Mouse (Mus musculus) myocyte (in vitro differentiated cells): ENCODE data around the gene Prdm1. TPM values are rescaled to one million over a fixed set of nuclear protein-coding genes. Genes with fewer than 3 reads are reported as not detected.

Experiments used
- H3K27me3 ChIP-seq: one replicate; pipeline ENCODE4 v1.6.1; 2011; ENCODE audit not compliant: control insufficient read depth, insufficient read depth, insufficient read length
- H3K36me3 ChIP-seq: one replicate; pipeline ENCODE4 v1.6.1; 2011; ENCODE audit not compliant: control insufficient read depth, insufficient read depth
- H3K4me2 ChIP-seq: one replicate; pipeline ENCODE4 v1.6.1; 2011; ENCODE audit warnings: low read depth, control low read depth
- H3K4me3 ChIP-seq: one replicate; pipeline ENCODE4 v1.5.1; 2011; ENCODE audit warnings: mild to moderate bottlenecking, control low read depth, moderate library complexity
- H3K79me2 ChIP-seq: one replicate; pipeline ENCODE4 v1.6.1; 2011; ENCODE audit not compliant: control insufficient read depth, insufficient read depth
- H3ac ChIP-seq: one replicate; pipeline ENCODE4 v1.6.1; 2011; ENCODE audit not compliant: control insufficient read depth, insufficient read length
- CEBPB ChIP-seq: IDR thresholded peaks from 2 replicates; pipeline ENCODE4 v1.6.1; 2011; ENCODE audit warnings: mild to moderate bottlenecking, moderate library complexity; ENCODE audit not compliant: poor library complexity, insufficient read depth, severe bottlenecking
- E2F4 ChIP-seq: IDR thresholded peaks from one replicate; pipeline ENCODE4 v1.6.1; 2011; ENCODE audit warnings: mild to moderate bottlenecking, control low read depth, moderate library complexity; ENCODE audit not compliant: insufficient read depth
- MAX ChIP-seq: IDR thresholded peaks from one replicate; pipeline ENCODE4 v1.6.1; 2011; ENCODE audit warnings: low read depth, mild to moderate bottlenecking, control low read depth
- MYOD1 ChIP-seq, 3 experiments: IDR thresholded peaks; one replicate each; pipeline ENCODE4 v1.6.1; 2011; ENCODE audit warnings: control low read depth in 2 of 3, low read depth in 2 of 3, mild to moderate bottlenecking in 2 of 3, moderate library complexity in 1 of 3; ENCODE audit not compliant: insufficient read length in 2 of 3, control insufficient read depth in 1 of 3
- MYOG ChIP-seq, 3 experiments: IDR thresholded peaks; one replicate each; pipeline ENCODE4 v1.6.1; 2011; ENCODE audit warnings: control low read depth in 2 of 3, low read depth in 2 of 3, mild to moderate bottlenecking in 2 of 3; ENCODE audit not compliant: insufficient read length in 2 of 3, control insufficient read depth in 1 of 3, insufficient read depth in 1 of 3
- POLR2A ChIP-seq: IDR thresholded peaks from one replicate; pipeline ENCODE4 v1.6.1; 2011; ENCODE audit warnings: low read depth, mild to moderate bottlenecking, control low read depth, moderate library complexity; ENCODE audit not compliant: insufficient read length
- POLR2AphosphoS2 ChIP-seq: IDR thresholded peaks from one replicate; pipeline ENCODE4 v1.6.1; 2011; ENCODE audit warnings: low read depth, control low read depth; ENCODE audit not compliant: insufficient read length
- REST ChIP-seq: IDR thresholded peaks from one replicate; pipeline ENCODE4 v1.6.1; 2011; ENCODE audit warnings: mild to moderate bottlenecking, control low read depth, moderate library complexity; ENCODE audit not compliant: insufficient read depth, insufficient read length
- SRF ChIP-seq: IDR thresholded peaks from one replicate; pipeline ENCODE4 v1.6.1; 2011; ENCODE audit warnings: low read depth; ENCODE audit not compliant: control insufficient read depth, insufficient read length
- TCF12 ChIP-seq: IDR thresholded peaks from one replicate; pipeline ENCODE4 v1.6.1; 2011; ENCODE audit warnings: mild to moderate bottlenecking, control low read depth; ENCODE audit not compliant: poor library complexity, insufficient read depth, severe bottlenecking
- TCF3 ChIP-seq: IDR thresholded peaks from one replicate; pipeline ENCODE4 v1.6.1; 2011; ENCODE audit warnings: low read depth, control low read depth; ENCODE audit not compliant: insufficient read length
- USF1 ChIP-seq: IDR thresholded peaks from one replicate; pipeline ENCODE4 v1.6.1; 2011; ENCODE audit warnings: low read depth, mild to moderate bottlenecking, control low read depth, moderate library complexity
- polyA plus RNA-seq: library from polyadenylated mRNA; unstranded; fragments of >200 nt; fragmentation: generic; extraction: Trizol; gene quantifications from one replicate; pipeline ENCODE4 v1.2.1, GENCODE M21; 2012; ENCODE audit warnings: missing spikeins

Gene Prdm1
- polyA plus RNA-seq, result 0.28 TPM

DNA sequence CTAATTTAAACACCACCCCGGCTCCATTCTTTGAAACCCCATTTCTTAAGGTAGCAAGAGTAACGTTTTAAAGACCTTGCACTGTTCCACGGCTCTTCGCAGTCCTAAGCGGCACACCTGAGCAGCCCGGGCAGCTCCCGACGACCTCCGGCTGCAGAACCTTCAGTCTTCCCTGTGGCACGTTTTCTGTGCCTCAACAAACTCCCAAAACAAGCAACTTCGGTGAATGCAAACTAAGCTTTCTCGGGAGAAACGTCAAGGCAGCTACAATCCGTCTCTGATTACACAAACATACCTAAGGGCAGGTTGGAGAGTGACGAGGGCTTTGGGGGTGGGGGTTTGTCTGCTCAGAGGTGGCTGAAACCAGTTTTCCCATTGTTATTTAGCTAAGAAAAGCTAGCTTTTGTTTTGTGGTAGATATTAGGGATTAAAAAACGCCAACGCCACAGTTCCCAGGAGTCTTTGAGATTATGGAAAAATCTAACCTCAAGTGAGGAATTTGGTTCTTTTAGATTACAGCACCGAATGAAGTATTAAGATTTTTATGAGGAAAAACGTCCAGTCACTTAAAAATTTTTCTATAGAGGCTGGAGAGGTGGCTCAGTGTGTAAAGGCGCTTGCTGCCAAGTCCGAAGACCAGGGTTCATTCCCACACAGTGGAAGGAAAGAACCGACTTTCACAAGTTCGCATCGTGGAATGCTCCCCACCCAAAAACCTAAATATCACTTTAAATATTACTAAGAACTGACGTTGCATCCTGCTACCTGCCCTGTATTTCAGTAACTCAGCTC, at the start of gene Prdm1:
Prdm1 (minus strand) TSS at position 211 of the 792 bp plus-strand sequence.
- Histone ChIP-seq H3K4me2 (peak within 1 kb of the TSS; percentile 96), H3K27me3 (no peaks in the 10 kb centered on the region), H3ac (peak within 1 kb of the TSS; percentile 33), H3K4me3 (peak within 1 kb of the TSS; percentile 68), H3K79me2 (no peaks in the 10 kb centered on the region), H3K36me3 (no peaks in the 10 kb centered on the region)
- TF ChIP-seq SRF, result no peak
- TF ChIP-seq TCF3, result no peak
- TF ChIP-seq USF1, result no peak
- TF ChIP-seq CEBPB, result no peak

DNA sequence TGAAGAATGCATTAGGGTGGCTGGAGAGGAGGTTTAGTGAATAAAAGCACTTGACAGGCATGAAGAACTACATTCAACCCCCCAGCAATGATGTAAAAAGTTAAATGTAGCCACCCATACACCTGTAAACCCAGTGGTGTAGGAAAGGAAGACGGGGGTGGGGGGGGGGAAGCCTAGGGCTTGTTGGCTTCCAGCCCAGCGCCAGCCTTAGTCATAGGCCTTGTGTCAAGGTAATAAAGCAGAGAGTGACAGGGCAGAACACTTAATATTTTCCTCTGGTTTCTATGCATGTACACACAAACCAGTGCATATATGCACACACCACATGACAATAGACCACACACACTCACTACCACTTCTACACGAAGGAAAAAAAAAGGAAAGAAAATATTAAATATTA, 37.7 kb upstream of the Prdm1 start:
- Histone ChIP-seq H3K79me2 (no peaks in the 10 kb centered on the region), H3K4me3 (no peak overlapping the region), H3K27me3 (no peaks in the 10 kb centered on the region), H3K4me2 (no peak overlapping the region), H3ac (no peak overlapping the region), H3K36me3 (no peaks in the 10 kb centered on the region)
- TF ChIP-seq CEBPB (no peak), MYOD1 (IDR thresholded peaks at IDR 0.05; ENCODE audit: control insufficient read depth in 1 of 3, insufficient read length in 2 of 3, low read depth in 2 of 3) (no peak), MYOG (IDR thresholded peaks at IDR 0.05; ENCODE audit: control insufficient read depth in 1 of 3, insufficient read depth in 1 of 3, insufficient read length in 2 of 3, low read depth in 2 of 3) (no peak)

DNA sequence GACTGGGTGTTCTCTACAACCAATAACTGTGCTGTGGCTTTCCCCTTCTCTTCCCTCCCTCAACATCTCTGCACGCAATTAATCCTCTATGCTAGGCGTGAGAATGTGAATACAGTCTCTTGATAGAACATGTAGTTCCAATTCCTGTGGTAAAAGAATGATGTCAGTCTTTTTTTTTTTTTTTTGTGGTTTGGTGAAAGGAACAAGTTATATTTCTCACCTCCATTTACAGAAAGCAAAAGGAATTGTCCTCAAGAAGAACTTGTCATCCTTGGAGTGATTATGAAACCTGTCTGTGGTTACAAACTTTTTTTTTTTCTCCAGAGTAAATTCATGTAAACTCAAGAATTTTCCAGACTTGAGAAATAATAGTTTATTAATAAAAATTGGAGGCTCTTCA, 36.8 kb upstream of the Prdm1 start:
- no peaks in the 10 kb centered on the region for H3K27me3 ChIP-seq
- H3K79me2 ChIP-seq, result no peaks in the 10 kb centered on the region
- TF ChIP-seq CEBPB, result no peak
- TF ChIP-seq MYOG (IDR thresholded peaks at IDR 0.05; ENCODE audit: control insufficient read depth in 1 of 3, insufficient read depth in 1 of 3, insufficient read length in 2 of 3, low read depth in 2 of 3), result no peak
- no peak for TF ChIP-seq MAX
- TF ChIP-seq SRF, result no peak
- no peak for TF ChIP-seq TCF3
- no peak for TF ChIP-seq TCF12
- no peak for TF ChIP-seq REST
- no peak for TF ChIP-seq POLR2A
- TF ChIP-seq POLR2AphosphoS2, result no peak
- no peak for TF ChIP-seq E2F4
- no peak for TF ChIP-seq USF1
- TF ChIP-seq MYOD1 (IDR thresholded peaks at IDR 0.05; ENCODE audit: control insufficient read depth in 1 of 3, insufficient read length in 2 of 3, low read depth in 2 of 3), result no peak
- H3K4me2 ChIP-seq, result no peak overlapping the region
- H3K36me3 ChIP-seq, result no peaks in the 10 kb centered on the region
- no peak overlapping the region for H3K4me3 ChIP-seq
- H3ac ChIP-seq, result no peak overlapping the region

DNA sequence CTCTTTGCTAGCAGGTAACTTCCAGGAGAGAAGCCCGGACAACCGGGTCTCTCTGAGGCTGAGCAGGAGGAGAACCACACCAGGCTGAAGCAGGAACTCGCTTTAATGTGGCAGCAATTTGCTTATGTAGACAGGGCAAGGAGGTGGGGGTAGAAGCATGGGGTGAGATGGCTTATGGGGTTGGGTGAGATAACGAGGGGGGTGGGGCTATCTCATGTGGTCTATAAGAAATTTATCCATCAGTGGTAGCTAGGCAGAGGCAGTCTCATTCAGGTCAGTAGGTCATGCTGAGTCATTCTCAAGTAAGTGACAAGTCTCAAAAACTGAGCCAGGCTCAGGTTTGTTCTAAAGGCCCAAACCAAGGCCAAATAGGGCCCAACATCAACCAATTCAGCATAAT, 28.5 kb upstream of the Prdm1 start:
- Histone ChIP-seq H3K27me3 (no peaks in the 10 kb centered on the region), H3K79me2 (no peaks in the 10 kb centered on the region), H3K36me3 (no peaks in the 10 kb centered on the region), H3K4me3 (no peak overlapping the region), H3K4me2 (no peak overlapping the region), H3ac (no peak overlapping the region)
- TF ChIP-seq MYOD1 (IDR thresholded peaks at IDR 0.05; ENCODE audit: control insufficient read depth in 1 of 3, insufficient read length in 2 of 3, low read depth in 2 of 3) (no peak), MYOG (IDR thresholded peaks at IDR 0.05; ENCODE audit: control insufficient read depth in 1 of 3, insufficient read depth in 1 of 3, insufficient read length in 2 of 3, low read depth in 2 of 3) (no peak), MAX (no peak), REST (no peak), TCF3 (no peak), TCF12 (no peak), E2F4 (no peak), USF1 (no peak), POLR2A (no peak), POLR2AphosphoS2 (no peak), SRF (no peak), CEBPB (no peak)

DNA sequence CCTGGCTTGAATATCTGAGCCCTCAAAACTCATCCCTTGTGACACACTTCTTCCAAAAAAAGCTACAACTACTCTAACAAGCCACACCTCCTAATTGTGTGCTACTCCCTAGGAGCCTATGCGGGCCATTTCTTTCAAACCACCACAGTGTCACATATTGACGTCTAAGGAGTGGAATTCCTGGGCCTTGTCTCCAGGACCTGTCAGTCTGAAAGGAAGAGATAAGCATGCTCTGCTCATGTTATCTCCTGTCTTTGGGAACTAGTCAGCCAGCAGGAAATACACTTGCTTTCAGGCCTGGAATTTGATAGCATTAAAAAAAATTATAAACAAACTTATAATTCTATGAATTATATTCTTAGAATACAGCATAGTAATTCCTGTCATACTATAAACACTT, 27.0 kb upstream of the Prdm1 start:
- no peak for TF ChIP-seq USF1
- TF ChIP-seq E2F4, result no peak
- no peak for TF ChIP-seq REST
- no peak for TF ChIP-seq MYOD1 (IDR thresholded peaks at IDR 0.05; ENCODE audit: control insufficient read depth in 1 of 3, insufficient read length in 2 of 3, low read depth in 2 of 3)
- TF ChIP-seq MAX, result no peak
- no peak for TF ChIP-seq SRF
- no peak for TF ChIP-seq CEBPB
- TF ChIP-seq POLR2A, result no peak
- no peak for TF ChIP-seq TCF12
- no peak for TF ChIP-seq POLR2AphosphoS2
- TF ChIP-seq MYOG (IDR thresholded peaks at IDR 0.05; ENCODE audit: control insufficient read depth in 1 of 3, insufficient read depth in 1 of 3, insufficient read length in 2 of 3, low read depth in 2 of 3), result no peak
- TF ChIP-seq TCF3, result no peak
- H3K4me3 ChIP-seq, result no peak overlapping the region
- no peaks in the 10 kb centered on the region for H3K36me3 ChIP-seq
- no peaks in the 10 kb centered on the region for H3K27me3 ChIP-seq
- H3ac ChIP-seq, result no peak overlapping the region
- H3K79me2 ChIP-seq, result no peaks in the 10 kb centered on the region
- H3K4me2 ChIP-seq, result no peak overlapping the region
